Mouse (Mus musculus) neural tube, embryonic 11.5 days (tissue): ENCODE measurements around the gene Has1. TPM values are rescaled to one million over a fixed set of nuclear protein-coding genes. Genes with fewer than 3 reads are reported as not detected.

Source experiments
- ATAC-seq: fragments of 200-750 bp; cut with Nextera tagmentation; 2 replicates; pipeline ENCODE4 v1.8.0; 2017; ENCODE audit warnings: moderate number of reproducible peaks, mild to moderate bottlenecking, moderate TSS enrichment, moderate library complexity; ENCODE audit not compliant: insufficient read depth, low FRiP score, low TSS enrichment
- DNase-seq: peaks from one replicate; pipeline ENCODE4 v3.0.0-alpha.2; 2015; ENCODE audit warnings: low spot score
- H3K27ac ChIP-seq: fragments of 300-500 bp; sonication (generic); 2 replicates; pipeline ENCODE4 v1.5.1; 2014; ENCODE audit warnings: low read depth, mild to moderate bottlenecking, low read length
- H3K27me3 ChIP-seq: fragments of 300-500 bp; sonication (generic); 2 replicates; pipeline ENCODE4 v1.6.1; 2014; ENCODE audit warnings: mild to moderate bottlenecking, low read length, mixed read lengths; ENCODE audit not compliant: control insufficient read depth, insufficient read depth
- H3K36me3 ChIP-seq: fragments of 300-500 bp; sonication (generic); 2 replicates; pipeline ENCODE4 v1.6.1; 2014; ENCODE audit warnings: mild to moderate bottlenecking, low read length, moderate library complexity, mixed read lengths; ENCODE audit not compliant: control insufficient read depth, insufficient read depth
- H3K4me1 ChIP-seq: fragments of 300-500 bp; sonication (generic); 2 replicates; pipeline ENCODE4 v1.6.1; 2014; ENCODE audit warnings: low read length, mixed read lengths; ENCODE audit not compliant: control insufficient read depth, insufficient read depth
- H3K4me2 ChIP-seq: fragments of 300-500 bp; sonication (generic); 2 replicates; pipeline ENCODE4 v1.6.1; 2014; ENCODE audit warnings: low read depth, mild to moderate bottlenecking, moderate library complexity
- H3K4me3 ChIP-seq: fragments of 300-500 bp; sonication (generic); 2 replicates; pipeline ENCODE4 v1.5.1; 2014; ENCODE audit warnings: low read depth, low read length
- H3K9ac ChIP-seq: fragments of 300-500 bp; sonication (generic); 2 replicates; pipeline ENCODE4 v1.6.1; 2014; ENCODE audit warnings: mild to moderate bottlenecking, low read length
- H3K9me3 ChIP-seq: fragments of 300-500 bp; sonication (generic); 2 replicates; pipeline ENCODE4 v1.6.1; 2016; ENCODE audit warnings: low read length; ENCODE audit not compliant: control insufficient read depth
- WGBS: fragments of 180-500 bp; shearing (Covaris S2); extraction: QIAGEN DNeasy Blood & Tissue Kit; methylation state at CpG from one replicate; pipeline ENCODE4 v1.1.7; 2014; 5-methylcytosine and 5-hydroxymethylcytosine counted together
- polyA plus RNA-seq: library from polyadenylated mRNA; unstranded; fragments of >200 nt; fragmentation: Nextera tagmentation; extraction: Ambion mirVana; gene quantifications from 2 replicates; pipeline ENCODE4 v1.2.1, GENCODE M21; 2014

Gene Has1
- polyA plus RNA-seq, 1 experiment from 2014 or later = 0.99 TPM

DNA sequence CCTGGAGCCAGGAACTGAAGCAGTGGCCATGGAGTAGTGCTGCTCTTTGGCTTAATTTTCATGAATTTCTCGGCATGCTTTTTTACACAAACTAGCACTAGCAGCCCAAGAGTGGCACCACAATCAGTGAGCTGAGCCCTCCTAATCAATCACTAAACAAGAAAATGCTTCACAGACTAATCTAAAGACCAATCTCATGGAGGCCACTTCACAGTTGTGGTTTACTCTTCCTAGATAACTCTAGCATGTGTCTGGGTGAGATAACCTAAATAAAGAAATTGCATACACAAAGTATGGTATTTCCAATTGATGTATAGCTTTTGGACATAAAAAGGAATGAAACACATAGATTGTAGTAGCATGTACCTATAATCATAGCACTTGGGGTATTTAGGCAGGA, 24.3 kb upstream of the Has1 start:
- Histone ChIP-seq H3K4me1 (no peaks in the 10 kb centered on the region), H3K27me3 (no peaks in the 10 kb centered on the region), H3K4me2 (no peak overlapping the region), H3K36me3 (no peaks in the 10 kb centered on the region), H3K9ac (no peak overlapping the region), H3K27ac (no peak overlapping the region), H3K4me3 (no peak overlapping the region), H3K9me3 (no peaks in the 10 kb centered on the region)
- no peak for ATAC-seq
- WGBS = 81% methylated on average over 1 of the region's 1 CpGs
- DNase-seq = no peak

DNA sequence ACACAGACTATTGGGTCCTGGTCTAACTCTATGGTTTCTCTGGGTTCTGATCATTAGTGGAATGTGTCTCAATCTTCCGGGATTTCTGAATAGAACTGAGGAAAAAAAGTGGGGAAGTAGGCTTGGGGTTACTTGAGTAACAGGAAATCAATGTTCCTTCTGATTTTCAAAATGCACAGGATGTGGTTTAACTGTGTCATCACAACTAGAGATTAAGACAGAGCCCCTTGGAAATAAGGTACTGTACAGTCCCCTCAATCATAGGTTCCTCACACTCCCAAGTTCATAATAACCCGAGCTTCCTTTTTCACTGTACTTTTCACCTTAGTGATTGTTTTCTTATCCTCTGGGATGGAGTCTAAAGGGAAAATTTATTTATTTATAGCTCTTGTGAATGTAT, 16.7 kb upstream of the Has1 start:
- DNase-seq (no peak), ATAC-seq (no peak)
- no peaks in the 10 kb centered on the region for H3K36me3 ChIP-seq
- H3K4me3 ChIP-seq = no peak overlapping the region
- no peak overlapping the region for H3K9ac ChIP-seq
- no peaks in the 10 kb centered on the region for H3K4me1 ChIP-seq
- peaks cover 3% of the 10 kb centered on the region; the same call in 1 of the 2 replicates for H3K9me3 ChIP-seq
- no peaks in the 10 kb centered on the region for H3K27me3 ChIP-seq
- no peak overlapping the region for H3K27ac ChIP-seq
- H3K4me2 ChIP-seq = no peak overlapping the region
- 84% methylated on average over 2 of the region's 2 CpGs for WGBS

DNA sequence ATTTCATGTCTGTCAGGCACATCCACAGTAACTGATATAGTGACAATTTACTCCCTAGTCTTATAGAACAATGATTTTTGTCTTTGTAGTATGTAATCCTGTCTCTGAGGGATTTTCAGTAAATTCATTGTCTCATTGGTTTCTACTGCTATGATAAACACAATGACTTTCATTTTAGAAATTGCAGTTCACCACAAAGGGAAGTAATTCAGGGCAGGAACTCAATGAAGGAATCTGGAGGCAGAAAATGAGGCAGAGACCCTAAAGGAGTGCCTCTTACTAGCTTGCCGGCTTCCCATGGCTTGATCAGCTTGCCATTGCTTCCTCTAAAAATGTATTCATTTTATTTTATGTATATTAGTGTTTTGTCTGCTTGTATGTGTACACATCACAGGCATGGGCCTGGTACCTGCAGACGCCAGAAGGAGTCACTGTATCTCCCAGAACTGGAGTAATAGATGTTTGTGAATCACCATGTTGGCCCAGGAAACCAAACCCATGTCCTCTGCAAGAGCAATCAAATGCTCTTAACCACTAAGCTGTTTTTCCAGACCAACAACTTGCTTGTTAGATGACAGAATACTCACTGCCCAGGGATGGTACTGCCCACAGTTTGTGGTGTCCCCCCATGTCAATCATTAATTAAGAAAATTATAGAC, 16.0 kb upstream of the Has1 start:
- ATAC-seq = no peak
- no peaks in the 10 kb centered on the region for H3K4me1 ChIP-seq
- no peaks in the 10 kb centered on the region for H3K27me3 ChIP-seq
- no peak overlapping the region for H3K27ac ChIP-seq
- H3K4me2 ChIP-seq = no peak overlapping the region
- peaks cover 3% of the 10 kb centered on the region; the same call in 1 of the 2 replicates for H3K9me3 ChIP-seq
- no peak overlapping the region for H3K9ac ChIP-seq
- 79% methylated on average over 2 of the region's 2 CpGs for WGBS
- no peak for DNase-seq
- no peak overlapping the region for H3K4me3 ChIP-seq
- no peaks in the 10 kb centered on the region for H3K36me3 ChIP-seq

DNA sequence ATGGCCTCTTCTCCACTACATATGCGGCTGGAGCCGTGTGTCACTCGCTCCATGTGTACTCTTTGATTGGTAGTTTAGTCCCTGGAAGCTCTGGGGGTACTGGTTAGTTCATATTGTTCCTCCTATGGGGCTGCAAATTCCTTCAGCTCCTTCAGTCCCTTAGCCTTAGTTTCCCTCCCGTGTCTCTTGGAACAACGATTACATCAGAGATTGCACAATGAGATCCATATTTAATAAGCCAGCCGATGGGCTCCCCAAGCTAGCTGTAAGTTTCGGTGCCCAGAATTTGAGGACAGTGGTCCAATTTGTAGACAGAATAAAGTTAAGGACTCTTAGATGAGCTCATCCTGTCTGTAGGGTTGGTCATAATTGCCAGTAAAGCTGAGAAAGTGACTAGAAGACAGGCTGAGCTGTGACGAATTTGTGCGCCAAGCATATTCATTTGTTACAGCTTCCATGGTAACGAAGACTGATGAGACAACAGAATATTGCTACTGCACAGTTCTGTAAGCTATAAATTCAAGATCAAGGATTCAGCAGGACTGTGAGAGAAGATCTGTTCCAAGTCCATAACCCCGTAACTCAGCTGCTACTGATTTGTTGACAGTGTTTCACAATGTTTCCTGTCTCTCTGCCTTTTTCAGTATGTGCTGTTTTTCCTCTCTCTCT, 11.9 kb upstream of the Has1 start:
- no peak overlapping the region for H3K9ac ChIP-seq
- no peak overlapping the region for H3K4me2 ChIP-seq
- H3K27me3 ChIP-seq = no peaks in the 10 kb centered on the region
- no peaks in the 10 kb centered on the region for H3K4me1 ChIP-seq
- H3K4me3 ChIP-seq = no peak overlapping the region
- H3K9me3 ChIP-seq = no peaks in the 10 kb centered on the region
- 89% methylated on average over 11 of the region's 11 CpGs for WGBS
- ATAC-seq (no peak), DNase-seq (no peak)
- H3K27ac ChIP-seq = no peak overlapping the region
- H3K36me3 ChIP-seq = no peaks in the 10 kb centered on the region

- Histone ChIP-seq H3K27me3 (no peaks in the 10 kb centered on the region), H3K4me3 (no peak overlapping the region), H3K9ac (no peak overlapping the region), H3K27ac (no peak overlapping the region), H3K36me3 (no peaks in the 10 kb centered on the region), H3K4me1 (no peaks in the 10 kb centered on the region), H3K9me3 (no peaks in the 10 kb centered on the region), H3K4me2 (no peak overlapping the region)
- DNase-seq (no peak), ATAC-seq (no peak)
- 68% methylated on average over 2 of the region's 2 CpGs for WGBS
Observed at GRCm38 (mm10) chr17:17865168-17865567, 10.2 kb upstream of the Has1 start.

DNA sequence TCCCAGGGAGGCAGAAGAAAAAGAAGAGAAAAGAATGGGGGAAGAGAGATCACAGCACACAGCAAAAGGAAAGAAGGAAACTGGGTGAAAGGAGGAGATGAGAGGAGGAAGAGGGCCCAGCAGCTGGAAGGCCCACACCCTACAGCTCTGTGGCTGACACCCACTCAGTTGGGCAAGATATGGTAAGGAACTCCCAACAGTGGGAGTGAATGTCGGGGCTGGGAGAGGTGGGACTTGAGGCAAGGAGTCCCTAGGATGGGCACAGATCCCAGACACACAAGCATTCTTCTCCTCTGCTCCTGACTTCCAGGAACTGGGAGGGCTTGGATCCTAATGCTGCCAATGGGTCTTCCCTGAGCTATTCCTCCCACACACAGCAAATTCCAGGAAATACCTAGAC, 7.4 kb upstream of the Has1 start:
- H3K4me3 ChIP-seq = no peak overlapping the region
- no peak overlapping the region for H3K4me2 ChIP-seq
- ATAC-seq (no peak), DNase-seq (no peak)
- H3K9me3 ChIP-seq = no peaks in the 10 kb centered on the region
- no peak overlapping the region for H3K9ac ChIP-seq
- WGBS = 74% methylated on average over 1 of the region's 1 CpGs
- H3K27me3 ChIP-seq = no peaks in the 10 kb centered on the region
- H3K27ac ChIP-seq = no peak overlapping the region
- H3K4me1 ChIP-seq = no peaks in the 10 kb centered on the region
- no peaks in the 10 kb centered on the region for H3K36me3 ChIP-seq

DNA sequence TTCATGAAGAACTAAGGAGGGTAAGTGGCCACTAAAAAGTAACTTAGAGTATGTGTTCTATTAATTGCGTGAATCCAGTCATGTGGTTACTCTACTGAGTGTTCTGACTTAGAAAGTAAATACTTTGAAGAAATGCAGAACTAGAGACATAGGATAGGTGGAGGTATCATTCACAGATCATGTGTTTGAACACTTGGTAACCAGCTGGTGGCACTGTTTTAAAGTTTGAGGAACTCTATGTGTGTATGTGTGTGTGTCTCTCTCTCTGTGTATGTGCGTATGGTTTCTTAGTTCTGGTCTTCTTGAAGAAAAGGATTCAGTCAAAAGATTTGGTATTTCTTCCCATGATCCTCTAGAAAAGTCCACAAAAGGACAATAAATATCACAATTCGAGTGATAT, 5.1 kb upstream of the Has1 start:
- Histone ChIP-seq H3K9ac (no peak overlapping the region), H3K4me1 (no peaks in the 10 kb centered on the region), H3K9me3 (no peaks in the 10 kb centered on the region), H3K4me3 (no peak overlapping the region), H3K27me3 (no peaks in the 10 kb centered on the region), H3K36me3 (no peaks in the 10 kb centered on the region), H3K27ac (no peak overlapping the region), H3K4me2 (no peak overlapping the region)
- 89% methylated on average over 3 of the region's 3 CpGs for WGBS
- DNase-seq (no peak), ATAC-seq (no peak)

- no peaks in the 10 kb centered on the region for H3K4me1 ChIP-seq
- no peak overlapping the region for H3K4me2 ChIP-seq
- no peaks in the 10 kb centered on the region for H3K27me3 ChIP-seq
- H3K27ac ChIP-seq = no peak overlapping the region
- no peaks in the 10 kb centered on the region for H3K36me3 ChIP-seq
- WGBS = 65% methylated on average over 1 of the region's 1 CpGs
- H3K9ac ChIP-seq = no peak overlapping the region
- no peak for DNase-seq
- ATAC-seq = no peak
- H3K9me3 ChIP-seq = no peaks in the 10 kb centered on the region
- H3K4me3 ChIP-seq = no peak overlapping the region
Observed at GRCm38 (mm10) chr17:17857446-17857845, 2.4 kb upstream of the Has1 start.

GRCm38 (mm10) chr17:17856612-17857011, 1.6 kb upstream of the Has1 start:
- ATAC-seq = no peak
- no peaks in the 10 kb centered on the region for H3K27me3 ChIP-seq
- WGBS = 62% methylated on average over 1 of the region's 1 CpGs
- no peaks in the 10 kb centered on the region for H3K36me3 ChIP-seq
- no peaks in the 10 kb centered on the region for H3K9me3 ChIP-seq
- H3K4me2 ChIP-seq = no peak overlapping the region
- no peak overlapping the region for H3K27ac ChIP-seq
- H3K4me1 ChIP-seq = no peaks in the 10 kb centered on the region
- DNase-seq = no peak
- no peak overlapping the region for H3K4me3 ChIP-seq
- no peak overlapping the region for H3K9ac ChIP-seq
